Mouse (Mus musculus) heart, adult 2 months (tissue): ENCODE results near the gene Tmem63b. TPM values are rescaled to one million over a fixed set of nuclear protein-coding genes. Genes with fewer than 3 reads are reported as not detected.

ENCODE experiments used
- DNase-seq, 2 experiments: peaks; one replicate each; pipeline ENCODE4 v3.0.0; 2021
- H3K27ac ChIP-seq: fragments of 200-600 bp; 2 replicates; pipeline ENCODE4 v1.8.1; 2022
- H3K27me3 ChIP-seq: fragments of 200-500 bp; 2 replicates; pipeline ENCODE4 v1.6.1; 2012; ENCODE audit warnings: mild to moderate bottlenecking, low read length, inconsistent platforms, mixed read lengths; ENCODE audit not compliant: control insufficient read depth, insufficient read depth
- H3K36me3 ChIP-seq: fragments of 200-500 bp; 2 replicates; pipeline ENCODE4 v1.6.1; 2012; ENCODE audit warnings: low read length, inconsistent platforms; ENCODE audit not compliant: control insufficient read depth, insufficient read depth
- H3K4me1 ChIP-seq: fragments of 200-500 bp; 2 replicates; pipeline ENCODE4 v1.6.1; 2011; ENCODE audit warnings: low read length; ENCODE audit not compliant: control insufficient read depth, insufficient read depth
- H3K4me3 ChIP-seq: fragments of 200-600 bp; 2 replicates; pipeline ENCODE4 v1.8.1; 2022
- H3K79me2 ChIP-seq: fragments of 200-500 bp; replicated peaks from 2 replicates; pipeline ENCODE4 v1.6.1; 2012; ENCODE audit warnings: mild to moderate bottlenecking, inconsistent platforms, low read length, moderate library complexity, mixed read lengths; ENCODE audit not compliant: control insufficient read depth, insufficient read depth
- H3K9ac ChIP-seq: fragments of 200-500 bp; 2 replicates; pipeline ENCODE4 v1.6.1; 2012; ENCODE audit warnings: low read depth, mild to moderate bottlenecking, control low read depth, inconsistent platforms, low read length, mixed read lengths
- CTCF ChIP-seq: fragments of 200-600 bp; IDR thresholded peaks from 2 replicates; pipeline ENCODE4 v1.8.1; 2022; ENCODE audit warnings: antibody characterized with exemption, mild to moderate bottlenecking, moderate library complexity
- EP300 ChIP-seq: fragments of 200-500 bp; IDR thresholded peaks from 2 replicates; pipeline ENCODE4 v1.6.1; 2011; ENCODE audit warnings: low read depth, low read length, control low read depth; ENCODE audit not compliant: insufficient read depth
- POLR2A ChIP-seq: fragments of 200-500 bp; IDR thresholded peaks from 2 replicates; pipeline ENCODE4 v1.6.1; 2011; ENCODE audit warnings: mild to moderate bottlenecking, low read depth, low read length, control low read depth; ENCODE audit not compliant: insufficient read depth
- WGBS: fragments of 180-500 bp; shearing (Covaris S2); methylation state at CpG from one replicate; pipeline ENCODE4 v1.1.7; 2018; 5-methylcytosine and 5-hydroxymethylcytosine counted together
- intact Hi-C: fragments of 180-260 bp; cut with DNase I; formaldehyde crosslinking; loops from one replicate; pipeline ENCODE4 v1.15.1; 2025
- polyA plus RNA-seq: library from polyadenylated mRNA; depleted of rRNA; stranded (reverse); fragments of >200 nt; gene quantifications from 2 replicates; pipeline ENCODE4 v1.2.3, GENCODE M21; 2012
- total RNA-seq, 2 experiments: library from RNA; stranded (reverse); gene quantifications; 2 replicates each; pipeline ENCODE4 v1.2.3; 2021

The Tmem63b gene
- total and polyA plus RNA-seq, 3 experiments: 81.8 to 122 (median 90.1) TPM

- H3K4me3 ChIP-seq: no peak overlapping the region
- H3K79me2 ChIP-seq: peaks cover 3% of the 10 kb centered on the region; the same call in 1 of the 2 replicates
- peak overlapping the region; percentile 5; the same call in 1 of the 2 replicates for H3K9ac ChIP-seq
- intact Hi-C loops: loop anchor here (5.0 kb wide), 1 partner anchor 352 kb away; the partner anchor contains the start of gene Vegfa
- H3K27ac ChIP-seq: peak overlapping the region; percentile 60
- WGBS: 48% methylated on average over 8 of the region's 8 CpGs
- H3K27me3 ChIP-seq: no peaks in the 10 kb centered on the region
- H3K36me3 ChIP-seq: no peaks in the 10 kb centered on the region
- H3K4me1 ChIP-seq: peaks cover 2% of the 10 kb centered on the region
- DNase-seq: peak; percentile 58 to 60
- TF ChIP-seq EP300 (no peak), POLR2A (peak; percentile 55; the same call in 1 of the 2 replicates), CTCF (no peak)
These were observed 6.2 kb downstream of the Tmem63b start for GRCm38 (mm10) chr17:45680391-45680980.

DNA sequence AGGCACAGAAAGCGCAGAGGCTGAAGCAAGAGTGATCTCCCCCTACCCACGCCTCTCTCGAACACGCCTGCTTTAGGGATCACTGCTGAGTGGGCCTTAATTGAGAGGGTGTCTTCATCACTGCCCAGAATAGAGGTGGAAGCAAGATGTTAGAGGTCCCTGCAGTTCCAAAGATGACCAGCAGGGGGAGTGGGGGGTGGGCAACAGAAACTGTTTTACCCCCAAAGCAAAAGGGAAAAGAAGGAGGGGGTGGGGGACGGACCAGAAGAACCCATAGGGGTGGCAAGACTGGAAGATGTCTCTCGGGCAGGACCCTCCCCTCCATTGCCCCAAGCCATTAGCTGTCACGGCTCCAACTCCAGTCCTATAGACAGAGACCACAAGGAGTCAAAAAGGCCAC, 8.6 kb downstream of the Tmem63b start:
- Histone ChIP-seq H3K4me1 (peaks cover 2% of the 10 kb centered on the region), H3K4me3 (no peak overlapping the region), H3K27ac (no peak overlapping the region), H3K9ac (no peak overlapping the region), H3K27me3 (no peaks in the 10 kb centered on the region), H3K79me2 (peaks cover 3% of the 10 kb centered on the region; the same call in 1 of the 2 replicates), H3K36me3 (no peaks in the 10 kb centered on the region)
- 35% methylated on average over 7 of the region's 7 CpGs for WGBS
- TF ChIP-seq POLR2A: no peak
- TF ChIP-seq EP300: no peak
- TF ChIP-seq CTCF: peak; percentile 83
- peak; percentile 37 to 79 for DNase-seq
- intact Hi-C loops: loop anchor here (1.0 kb wide), 1 partner anchor 40 kb away; no protein-coding TSS in a partner anchor

DNA sequence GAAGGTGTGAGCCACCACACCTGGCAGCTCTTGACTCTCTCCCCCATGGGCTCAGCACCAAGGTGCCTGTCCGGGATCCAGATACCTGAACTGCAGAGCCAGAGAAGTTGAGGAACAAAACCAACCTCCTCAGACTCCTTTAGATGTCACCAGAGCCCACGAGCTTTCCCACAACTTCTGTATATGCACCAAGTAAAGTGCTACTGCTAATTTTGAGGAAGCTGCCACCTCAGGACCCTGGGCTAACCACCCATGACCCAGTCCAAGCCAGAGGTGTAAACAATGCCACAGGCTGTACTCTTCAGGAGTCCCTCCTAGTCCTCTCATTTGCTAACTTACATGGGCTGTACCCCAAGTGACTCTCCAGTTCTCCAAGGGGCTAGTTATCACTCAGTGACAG, 14.1 kb downstream of the Tmem63b start:
- Histone ChIP-seq H3K9ac (no peak overlapping the region), H3K27me3 (no peaks in the 10 kb centered on the region), H3K4me3 (no peak overlapping the region), H3K27ac (no peak overlapping the region), H3K36me3 (no peaks in the 10 kb centered on the region), H3K4me1 (no peaks in the 10 kb centered on the region), H3K79me2 (no peaks in the 10 kb centered on the region)
- DNase-seq: no peak
- TF ChIP-seq EP300: no peak
- no peak for TF ChIP-seq CTCF
- TF ChIP-seq POLR2A: no peak
- WGBS: 75% methylated on average over 2 of the region's 2 CpGs
- intact Hi-C loops: no loop called here

- WGBS: 84% methylated on average over 1 of the region's 1 CpGs
- intact Hi-C loops: no loop called here
These were observed 14.9 kb downstream of the Tmem63b start for GRCm38 (mm10) chr17:45671821-45672220.

GRCm38 (mm10) chr17:45667986-45668385, 18.7 kb downstream of the Tmem63b start:
- DNase-seq: no peak
- no peak overlapping the region for H3K9ac ChIP-seq
- WGBS: 90% methylated on average over 10 of the region's 10 CpGs
- no peaks in the 10 kb centered on the region for H3K27me3 ChIP-seq
- no peaks in the 10 kb centered on the region for H3K36me3 ChIP-seq
- no peak overlapping the region for H3K4me3 ChIP-seq
- H3K27ac ChIP-seq: no peak overlapping the region
- intact Hi-C loops: no loop called here
- H3K4me1 ChIP-seq: 0 out of 2 replicates have a peak, but pooled peaks cover 1% of the 10 kb centered on the region
- no peaks in the 10 kb centered on the region for H3K79me2 ChIP-seq
- TF ChIP-seq EP300 (no peak), CTCF (no peak), POLR2A (no peak)

More at GRCm38 (mm10) chr17:45671821-45672220, 14.9 kb downstream of the Tmem63b start:
- no peak overlapping the region for H3K4me3 ChIP-seq
- H3K9ac ChIP-seq: no peak overlapping the region
- H3K36me3 ChIP-seq: no peaks in the 10 kb centered on the region
- TF ChIP-seq POLR2A (no peak), CTCF (peak; percentile 57), EP300 (no peak)
- H3K79me2 ChIP-seq: no peaks in the 10 kb centered on the region
- DNase-seq: no peak
- no peaks in the 10 kb centered on the region for H3K27me3 ChIP-seq
- no peaks in the 10 kb centered on the region for H3K4me1 ChIP-seq
- H3K27ac ChIP-seq: no peak overlapping the region

DNA sequence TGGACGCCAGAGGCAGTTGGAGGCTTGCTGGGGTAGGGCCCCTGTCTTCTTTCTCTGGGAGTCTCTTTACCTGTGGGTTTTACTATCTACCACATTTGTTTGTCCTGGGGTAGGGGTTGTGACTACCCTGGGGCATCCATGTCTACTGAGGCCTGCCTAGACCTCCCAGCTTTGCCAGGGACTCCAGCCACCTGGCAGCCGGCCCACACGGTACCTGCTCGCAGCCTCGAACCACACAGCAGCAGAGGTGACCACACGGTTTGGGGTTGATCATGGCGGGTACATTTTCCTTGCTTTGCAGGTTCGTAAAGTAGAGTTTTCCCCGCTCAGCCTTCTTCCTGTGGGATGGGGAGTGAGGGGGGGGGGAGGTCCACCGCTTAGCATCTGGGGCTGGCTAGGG, 19.2 kb downstream of the Tmem63b start:
- no peaks in the 10 kb centered on the region for H3K27me3 ChIP-seq
- H3K9ac ChIP-seq: no peak overlapping the region
- DNase-seq: no peak
- H3K27ac ChIP-seq: no peak overlapping the region
- H3K4me3 ChIP-seq: no peak overlapping the region
- TF ChIP-seq CTCF (no peak), EP300 (no peak), POLR2A (no peak)
- intact Hi-C loops: no loop called here
- H3K79me2 ChIP-seq: no peaks in the 10 kb centered on the region
- 0 out of 2 replicates have a peak, but pooled peaks cover 1% of the 10 kb centered on the region for H3K4me1 ChIP-seq
- H3K36me3 ChIP-seq: no peaks in the 10 kb centered on the region
- 87% methylated on average over 10 of the region's 10 CpGs for WGBS
